Mouse (Mus musculus): ENCODE data around the gene Wbp11.

Gene Wbp11

DNA sequence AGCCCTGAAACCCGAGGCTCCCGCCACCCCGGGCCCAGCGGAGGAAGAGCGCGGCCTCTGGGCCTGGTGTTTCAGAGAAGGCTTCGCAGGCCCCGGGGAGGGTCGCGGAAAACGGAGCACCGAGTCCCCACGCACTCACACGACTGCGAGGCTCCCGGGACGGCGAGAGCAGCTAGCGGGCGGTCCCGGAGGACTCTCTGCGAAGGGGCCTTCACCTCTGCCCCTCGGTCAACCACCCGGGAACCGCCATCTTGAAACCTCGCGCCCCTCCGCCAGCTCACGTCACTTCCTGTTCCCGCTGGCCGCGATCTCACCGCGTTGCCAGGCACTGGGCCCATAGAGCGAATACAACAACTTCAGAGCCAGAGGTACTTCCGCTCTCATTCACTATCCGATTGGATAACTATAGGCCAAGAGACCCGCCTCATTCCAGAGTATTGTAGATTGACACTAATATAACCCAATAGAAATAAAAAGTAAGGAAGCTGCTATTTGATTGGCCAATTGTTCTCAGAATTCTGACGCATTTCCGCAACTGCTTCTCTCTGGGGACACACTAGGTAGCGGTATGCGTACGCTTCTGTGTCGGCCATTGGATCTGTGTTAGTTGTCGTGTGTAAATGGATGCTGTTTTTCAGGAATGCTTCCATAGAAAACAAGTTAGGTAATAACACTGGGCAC, at the start of gene Wbp11:
Wbp11 (minus strand) TSS at position 353 of the 681 bp plus-strand sequence.
- DNase-seq = peak; percentile 96 to 98

- DNase-seq = peak in 1 of 2 experiments; percentile 21
Measured at GRCm38 (mm10) chr6:136875670-136876069, 47.6 kb upstream of the Wbp11 start, which contains the start of gene Mgp. Gene Mgp (minus strand): TSS chr6:136875823.

DNA sequence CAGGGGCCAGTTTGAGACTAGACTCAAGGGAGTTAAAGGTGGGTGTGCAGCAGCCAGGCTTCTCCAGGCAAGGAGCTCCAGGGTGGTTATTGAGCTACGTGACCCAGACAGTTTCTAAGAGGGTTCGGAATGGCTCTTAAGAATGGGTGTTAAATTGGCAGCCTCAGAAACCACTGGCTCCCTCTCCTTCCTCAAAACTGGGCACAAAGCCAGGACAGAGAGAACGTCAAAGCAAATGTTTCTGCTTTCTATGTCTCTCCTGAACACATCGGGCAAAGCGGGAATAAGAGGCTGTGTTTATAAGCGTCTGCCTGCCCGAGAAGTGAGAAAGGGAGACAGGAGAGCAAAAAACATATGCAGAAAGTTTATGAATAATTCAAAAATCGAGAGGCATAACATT, 46.6 kb upstream of the Wbp11 start:
- peak in 1 of 2 experiments; percentile 31 for DNase-seq

- no peak for DNase-seq
Measured at GRCm38 (mm10) chr6:136868921-136869320, 40.9 kb upstream of the Wbp11 start.

DNA sequence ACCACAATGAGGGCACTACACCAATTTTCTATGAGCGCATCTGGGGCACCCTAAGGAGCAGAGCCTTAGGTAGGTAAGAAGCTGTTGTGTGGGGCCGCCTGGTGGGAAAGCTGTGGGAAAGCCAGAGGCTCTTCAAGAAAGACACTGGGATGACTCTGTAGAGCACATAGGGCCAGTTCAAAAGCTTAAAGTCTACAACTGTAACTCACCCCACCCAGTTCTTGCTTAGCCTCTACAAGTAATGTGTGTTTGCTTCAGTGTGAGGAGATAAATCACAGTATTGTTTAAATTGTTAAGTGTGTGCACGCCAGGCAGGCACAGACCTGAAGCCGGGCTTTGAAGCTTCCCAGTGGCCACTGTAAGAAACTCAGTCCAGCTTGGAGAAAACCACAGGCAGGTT, 38.1 kb upstream of the Wbp11 start:
- DNase-seq = no peak

GRCm38 (mm10) chr6:136865360-136865759, 37.3 kb upstream of the Wbp11 start:
- no peak for DNase-seq

DNA sequence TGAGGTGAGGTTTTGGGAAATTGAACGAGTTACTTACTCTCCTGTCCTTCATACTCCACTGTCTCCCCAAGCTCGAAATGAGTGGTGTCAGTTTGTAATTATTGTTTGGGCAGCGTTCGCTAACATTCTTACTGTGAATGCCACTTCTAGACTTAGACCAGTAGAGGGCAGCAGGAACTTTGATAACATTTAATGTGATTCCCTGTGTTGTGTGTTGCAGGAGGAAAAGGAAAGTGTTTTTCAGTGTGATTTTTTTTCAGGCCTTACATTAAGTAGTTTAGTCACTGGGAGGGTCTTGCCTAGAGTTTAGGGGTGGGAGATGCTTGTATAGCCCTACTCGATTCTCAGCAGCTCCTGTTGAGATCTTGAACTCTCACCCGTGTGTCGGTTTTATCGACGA, 33.0 kb upstream of the Wbp11 start:
- peak; percentile 30 to 42 for DNase-seq

DNA sequence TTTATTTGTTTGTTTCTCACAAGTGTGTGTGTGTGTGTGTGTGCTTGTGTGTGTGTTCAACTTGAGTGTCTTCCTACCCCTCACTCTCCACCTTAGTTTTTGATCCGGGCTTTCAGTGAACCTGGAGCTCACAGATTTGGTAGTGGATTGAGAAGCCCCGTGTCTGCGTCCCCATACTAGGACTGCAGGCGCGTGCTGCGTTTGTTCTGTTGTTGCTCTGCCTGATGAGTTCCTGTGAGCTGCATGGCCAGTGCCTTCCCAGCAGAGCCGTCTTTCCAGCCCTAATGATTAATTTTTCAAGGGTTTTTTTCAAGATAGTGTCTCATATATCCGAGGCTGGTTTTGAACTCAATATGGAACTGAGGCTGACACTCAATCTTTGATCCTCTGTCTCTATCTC, 30.4 kb upstream of the Wbp11 start:
- no peak for DNase-seq

GRCm38 (mm10) chr6:136857873-136858260, 29.8 kb upstream of the Wbp11 start:
- DNase-seq = peak; percentile 32 to 55

DNA sequence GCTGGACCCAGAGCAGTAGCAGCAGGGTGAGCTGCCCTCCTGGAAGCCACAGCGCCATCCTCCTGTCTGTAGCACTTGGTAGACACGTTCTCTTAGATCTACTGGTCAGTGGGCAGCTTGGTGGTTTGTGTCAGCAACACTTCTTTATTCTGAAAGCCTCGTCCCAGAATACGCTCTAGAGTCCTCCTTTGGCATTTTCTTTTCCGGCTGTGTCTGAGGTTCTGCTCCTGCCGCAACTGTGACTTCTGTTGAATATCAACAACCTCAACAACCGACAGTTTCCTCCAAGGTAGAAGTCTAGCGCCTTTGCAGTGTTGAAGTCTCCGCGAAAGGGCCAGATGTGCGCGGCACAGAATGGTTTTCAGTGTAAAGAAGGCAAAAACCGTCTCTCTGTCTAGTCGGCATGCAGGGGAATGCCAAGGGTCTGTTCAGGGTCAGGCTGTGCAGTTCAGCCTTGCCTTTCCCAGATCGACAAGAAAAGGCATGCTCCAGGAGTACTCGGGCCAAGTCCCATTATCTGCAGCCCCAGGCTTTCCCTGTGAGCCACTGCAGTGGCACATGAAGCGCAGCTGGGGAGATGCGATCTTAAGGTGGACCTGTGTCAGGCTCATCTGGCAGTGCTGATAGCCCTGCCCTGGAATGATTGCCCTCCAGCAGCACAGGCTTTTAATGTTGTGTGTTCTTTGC, 29.3 kb upstream of the Wbp11 start, which contains the start of gene Art4:
Art4 (minus strand) TSS at position 548 of the 687 bp plus-strand sequence.
- peak in 1 of 2 experiments; percentile 13 for DNase-seq

GRCm38 (mm10) chr6:136856071-136856636, 28.1 kb upstream of the Wbp11 start:
- DNase-seq = peak in 1 of 2 experiments; percentile 30

- DNase-seq = no peak
Measured at GRCm38 (mm10) chr6:136855183-136855582, 27.1 kb upstream of the Wbp11 start.

DNA sequence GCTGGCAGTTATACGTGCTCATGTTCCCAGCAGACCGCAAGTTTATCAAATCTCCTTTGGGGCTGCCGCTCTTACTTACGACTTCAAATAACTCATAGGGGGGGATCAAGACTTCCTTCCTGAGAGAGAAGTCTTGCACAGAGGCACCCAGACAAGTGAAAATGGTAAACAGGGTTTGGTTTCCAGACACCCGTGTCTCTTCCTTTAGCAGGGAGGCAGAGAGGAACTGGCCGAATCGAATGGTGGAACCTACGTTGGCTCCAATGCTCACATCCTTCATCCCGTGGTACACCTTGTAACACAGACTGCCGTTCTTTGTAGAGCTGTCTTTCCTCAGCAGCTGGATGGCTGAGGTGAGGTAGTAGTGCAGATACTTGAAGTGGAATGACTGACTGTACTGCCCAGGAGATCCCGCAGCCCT, 26.3 kb upstream of the Wbp11 start:
- no peak for DNase-seq

GRCm38 (mm10) chr6:136852762-136853161, 24.7 kb upstream of the Wbp11 start:
- peak in 1 of 2 experiments; percentile 52 for DNase-seq

- DNase-seq = peak; percentile 50 to 55
Measured at GRCm38 (mm10) chr6:136852348-136852747, 24.3 kb upstream of the Wbp11 start.

- DNase-seq = no peak
Measured at GRCm38 (mm10) chr6:136850267-136850666, 22.2 kb upstream of the Wbp11 start.

GRCm38 (mm10) chr6:136848971-136849370, 20.9 kb upstream of the Wbp11 start:
- DNase-seq = no peak

DNA sequence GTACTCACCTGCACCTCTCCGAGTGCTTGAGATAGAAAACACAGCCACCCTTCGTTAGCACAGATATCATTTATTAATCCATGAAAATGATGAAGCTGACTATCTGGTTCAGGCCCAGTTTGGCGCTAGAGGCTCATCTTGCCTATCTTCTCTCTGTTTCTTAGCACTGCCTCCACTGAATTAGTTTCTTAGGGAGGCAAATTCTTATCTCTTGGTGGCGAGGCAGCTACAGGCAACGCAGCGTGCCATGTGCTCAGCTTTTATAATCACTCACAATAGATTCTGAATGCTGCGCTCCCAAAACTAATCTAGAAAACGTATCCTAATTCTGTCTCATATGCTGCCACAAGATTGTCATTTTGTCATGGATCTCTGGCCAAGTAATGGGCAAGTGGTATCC, 20.4 kb upstream of the Wbp11 start:
- no peak for DNase-seq

GRCm38 (mm10) chr6:136847790-136848189, 19.8 kb upstream of the Wbp11 start:
- peak; percentile 55 to 87 for DNase-seq

- no peak for DNase-seq
Measured at GRCm38 (mm10) chr6:136847267-136847666, 19.2 kb upstream of the Wbp11 start.

DNA sequence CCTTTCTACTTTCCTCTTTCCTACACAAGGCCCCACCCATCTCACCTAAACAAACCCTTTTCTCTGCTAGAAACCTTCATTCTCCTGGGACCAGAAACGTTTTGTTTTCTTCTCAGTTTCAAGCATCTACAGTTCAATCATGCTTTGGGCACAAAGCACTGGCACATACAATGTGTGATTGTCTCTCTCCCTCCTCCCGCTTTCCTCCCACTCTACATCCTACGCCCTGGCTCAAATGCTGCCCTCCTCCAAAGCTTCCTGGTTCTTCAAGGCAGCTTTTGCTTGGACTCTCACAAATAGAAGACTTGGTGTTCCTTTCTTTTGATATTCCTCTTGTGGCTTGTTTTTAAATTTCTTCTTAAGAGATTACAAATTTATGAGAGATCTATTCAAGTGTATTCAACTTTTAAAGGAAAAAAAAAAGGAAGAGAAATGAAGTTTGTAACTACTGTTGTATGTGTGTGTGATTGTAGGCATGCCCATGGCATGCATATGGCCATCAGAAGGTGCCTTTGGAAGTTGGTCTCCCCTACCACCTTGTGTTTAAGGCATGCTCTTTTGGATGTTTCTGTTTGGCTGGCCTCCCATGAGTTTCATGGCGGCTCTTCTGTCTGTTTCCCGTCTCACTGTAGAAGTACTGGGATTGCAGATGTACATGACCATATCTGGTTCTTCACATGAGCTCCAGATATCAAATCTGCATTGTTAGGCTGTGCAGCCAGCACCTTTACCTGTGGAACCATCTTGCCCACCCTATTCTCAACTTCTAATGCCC, 17.9 kb upstream of the Wbp11 start:
- no peak for DNase-seq

DNA sequence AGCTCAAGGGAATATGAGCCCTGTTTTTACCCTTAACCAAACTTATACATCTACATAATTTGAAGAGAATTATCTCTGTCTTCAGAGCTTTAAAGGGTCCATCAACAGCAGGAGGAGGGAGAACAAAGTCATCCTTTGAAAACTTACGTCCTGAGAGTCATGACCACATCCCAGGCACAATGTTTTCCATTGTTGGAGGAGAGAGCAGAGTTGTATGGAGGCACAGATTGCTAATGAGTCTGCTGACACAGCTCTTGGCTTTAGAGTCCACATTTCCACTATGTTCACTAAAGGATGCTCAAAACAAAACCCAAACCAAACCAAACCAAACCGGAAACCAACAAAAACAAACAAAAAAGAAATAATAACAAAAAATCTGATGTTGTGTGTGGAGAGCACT, 16.9 kb upstream of the Wbp11 start:
- DNase-seq = no peak

- DNase-seq = no peak
Measured at GRCm38 (mm10) chr6:136837323-136837722, 9.3 kb upstream of the Wbp11 start.

Measured in kidney, postnatal 36 days (tissue).